Mouse (Mus musculus) G1E (cell line): ENCODE results near the gene Heatr5b.

Experiments used
- CTCF ChIP-seq: IDR thresholded peaks from 2 replicates; pipeline ENCODE4 v1.5.1; 2012; ENCODE audit warnings: low read depth, low read length, inconsistent platforms, mixed read lengths
- GATA1 ChIP-seq: IDR thresholded peaks from 2 replicates; pipeline ENCODE4 v1.6.1; 2012; ENCODE audit warnings: borderline replicate concordance, low read length, inconsistent platforms, mixed read lengths
- TAL1 ChIP-seq: conservative IDR thresholded peaks from 2 replicates; pipeline ENCODE4 v1.6.1; 2012; ENCODE audit warnings: low read depth, low read length, inconsistent platforms, mixed read lengths

GRCm38 (mm10) chr17:78752064-78752463 lies 83.1 kb downstream of the Heatr5b start:
- TF ChIP-seq CTCF (no peak), TAL1 (no peak), GATA1 (no peak)
